Mouse (Mus musculus): ENCODE measurements at regions not wholly inside any gene's neighbourhood (a gene's known extent, or its start where the extent isn't known, plus 50 kb on each side); places are given as distances from the start of the nearest gene placed in this dataset.

DNA sequence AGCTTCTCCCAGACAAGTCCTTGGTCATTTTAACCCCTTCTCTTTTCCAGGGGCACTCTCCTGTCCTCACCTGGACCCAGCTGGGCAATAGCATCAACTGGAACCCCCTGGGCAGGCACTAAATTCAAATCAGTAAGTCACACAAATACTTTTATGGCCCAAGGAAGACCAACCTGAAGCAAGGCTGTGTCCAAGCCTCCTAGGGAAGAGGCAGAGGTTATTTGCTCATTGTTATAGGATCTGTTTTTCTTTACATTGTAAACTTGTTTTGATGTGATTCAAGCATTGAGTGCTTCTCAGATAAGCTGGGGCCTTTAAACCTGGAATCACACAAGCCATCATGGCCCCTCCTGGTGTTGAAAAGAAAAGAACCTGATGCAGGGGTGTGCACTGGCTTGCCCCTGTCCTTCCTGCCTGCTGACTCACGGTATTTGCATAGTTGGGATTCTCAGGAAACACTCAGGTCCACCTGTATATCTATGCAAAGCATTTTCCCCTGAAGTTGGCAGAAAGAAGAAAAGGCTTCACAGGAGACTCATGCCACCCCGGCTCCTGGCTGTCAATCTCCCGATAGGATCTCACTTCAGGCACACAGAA is 114.9 kb upstream of the Kit start:
- ATAC-seq (ENCODE audit: low FRiP score, low read depth), result no peak
- 83% methylated on average over 3 of the region's 3 CpGs for WGBS
- Histone ChIP-seq H3K36me3 (no peaks in the 10 kb centered on the region), H3K4me3 (no peak overlapping the region), H3K27me3 (no peaks in the 10 kb centered on the region), H3K9ac (no peak overlapping the region), H3K27ac (replicated peaks) (no peak overlapping the region), H3K4me1 (replicated peaks) (peaks cover 6% of the 10 kb centered on the region), H3K4me2 (no peak overlapping the region), H3K9me3 (no peaks in the 10 kb centered on the region)

DNA sequence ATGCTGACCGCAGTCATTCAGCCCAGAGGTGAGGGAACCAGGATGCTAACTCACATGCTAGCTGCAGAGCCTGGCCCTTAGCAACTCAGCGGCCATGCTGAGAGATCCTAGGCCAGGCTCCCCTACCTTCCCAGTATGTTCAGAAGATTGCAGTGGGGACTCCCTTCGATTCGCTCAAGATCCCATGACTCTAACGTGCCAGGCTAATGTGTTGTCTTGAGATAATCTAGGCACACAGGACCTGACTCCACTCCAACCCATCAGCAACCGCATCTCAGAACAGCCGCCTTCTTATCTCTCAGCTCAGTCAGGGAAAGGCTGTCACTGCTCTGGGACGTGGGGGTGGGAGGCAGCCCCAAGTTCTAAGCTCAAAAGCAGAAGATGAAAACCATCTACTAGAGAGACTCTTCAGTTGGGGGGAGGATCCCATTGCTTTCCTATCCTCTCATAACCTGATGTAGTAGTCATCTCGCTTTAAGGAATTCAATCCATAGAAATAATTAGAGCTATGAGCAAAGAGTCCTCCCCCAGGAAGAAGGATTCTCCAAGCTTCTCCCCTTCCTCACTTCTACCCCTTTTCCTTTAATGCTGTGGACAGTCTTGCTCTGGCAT is 114.2 kb upstream of the Kit start:
- Histone ChIP-seq H3K36me3 (no peaks in the 10 kb centered on the region), H3K27ac (replicated peaks) (no peak overlapping the region), H3K4me3 (no peak overlapping the region), H3K27me3 (no peaks in the 10 kb centered on the region), H3K9ac (no peak overlapping the region), H3K4me1 (replicated peaks) (no peaks in the 10 kb centered on the region), H3K9me3 (no peaks in the 10 kb centered on the region), H3K4me2 (no peak overlapping the region)
- WGBS, result 90% methylated on average over 9 of the region's 9 CpGs
- no peak for ATAC-seq (ENCODE audit: low FRiP score, low read depth)

DNA sequence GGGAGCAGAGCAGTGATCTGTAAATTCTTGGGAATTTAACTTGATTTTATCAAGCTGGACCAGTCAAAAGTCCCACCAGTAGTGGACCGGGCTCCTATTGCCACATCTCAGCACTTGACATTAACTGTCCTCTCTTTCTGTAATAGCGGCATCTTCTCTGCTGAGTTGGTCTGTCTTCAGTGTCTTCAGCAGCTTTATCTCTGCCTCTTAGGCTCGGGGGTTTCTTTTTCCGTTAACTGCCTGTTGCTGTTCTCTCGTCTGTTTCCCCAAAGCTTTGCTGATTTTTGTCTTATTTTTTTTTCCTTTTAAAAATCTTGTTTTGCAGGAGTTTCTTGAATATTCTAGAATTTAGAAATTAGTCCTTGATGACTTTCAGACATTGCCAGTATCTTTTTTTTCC is 113.3 kb upstream of the Kit start:
- no peaks in the 10 kb centered on the region for H3K36me3 ChIP-seq
- H3K9ac ChIP-seq, result no peak overlapping the region
- 90% methylated on average over 5 of the region's 5 CpGs for WGBS
- no peak overlapping the region for H3K27ac ChIP-seq (replicated peaks)
- no peaks in the 10 kb centered on the region for H3K27me3 ChIP-seq
- H3K4me3 ChIP-seq, result no peak overlapping the region
- H3K4me2 ChIP-seq, result no peak overlapping the region
- H3K9me3 ChIP-seq, result no peaks in the 10 kb centered on the region
- H3K4me1 ChIP-seq (replicated peaks), result no peaks in the 10 kb centered on the region
- no peak for ATAC-seq (ENCODE audit: low FRiP score, low read depth)

DNA sequence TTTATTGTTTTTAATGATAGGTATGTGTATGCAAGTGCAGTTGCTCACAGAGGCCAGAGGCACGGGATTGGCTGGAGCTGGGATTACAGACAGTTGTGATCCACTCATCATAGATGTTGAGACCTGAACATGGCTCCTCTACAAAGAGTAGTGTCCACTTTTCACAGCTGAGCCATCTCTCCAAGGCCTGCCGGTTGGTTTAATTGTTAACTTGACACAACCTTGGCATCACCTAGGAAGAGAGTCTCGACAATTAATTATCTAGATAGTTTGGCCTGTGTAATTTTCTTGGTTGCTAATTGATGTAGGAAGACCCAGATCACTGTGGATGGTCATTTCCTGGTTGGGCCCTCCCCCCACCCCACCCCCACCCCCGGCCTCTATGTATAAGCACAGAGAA is 111.1 kb upstream of the Kit start:
- Histone ChIP-seq H3K4me1 (replicated peaks) (0 out of 2 replicates have a peak, but pooled peaks cover 4% of the 10 kb centered on the region), H3K9me3 (no peaks in the 10 kb centered on the region), H3K27me3 (no peaks in the 10 kb centered on the region), H3K36me3 (no peaks in the 10 kb centered on the region), H3K27ac (replicated peaks) (no peak overlapping the region), H3K4me2 (no peak overlapping the region), H3K4me3 (no peak overlapping the region), H3K9ac (no peak overlapping the region)
- 86% methylated on average over 4 of the region's 4 CpGs for WGBS
- ATAC-seq (ENCODE audit: low FRiP score, low read depth), result no peak

DNA sequence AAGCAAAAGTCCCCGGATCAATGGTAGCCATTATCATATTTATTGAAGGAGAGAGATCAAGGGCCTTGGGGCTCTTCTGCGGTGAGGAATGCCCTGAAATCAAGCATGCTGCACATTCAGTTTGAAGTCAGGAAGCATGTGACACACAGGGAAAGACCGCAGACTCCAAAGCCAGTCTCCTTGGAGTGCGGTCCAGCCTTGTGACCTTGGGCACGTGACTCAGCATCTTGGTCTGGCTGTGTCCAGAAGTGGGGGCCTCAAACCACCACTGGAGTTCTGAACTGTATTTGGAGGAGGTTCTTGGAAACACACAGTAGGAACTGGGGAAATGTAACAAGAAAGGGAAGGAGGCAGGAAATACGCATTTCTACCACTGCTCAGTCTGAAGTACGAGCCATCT is 109.0 kb upstream of the Kit start:
- 85% methylated on average over 7 of the region's 7 CpGs for WGBS

DNA sequence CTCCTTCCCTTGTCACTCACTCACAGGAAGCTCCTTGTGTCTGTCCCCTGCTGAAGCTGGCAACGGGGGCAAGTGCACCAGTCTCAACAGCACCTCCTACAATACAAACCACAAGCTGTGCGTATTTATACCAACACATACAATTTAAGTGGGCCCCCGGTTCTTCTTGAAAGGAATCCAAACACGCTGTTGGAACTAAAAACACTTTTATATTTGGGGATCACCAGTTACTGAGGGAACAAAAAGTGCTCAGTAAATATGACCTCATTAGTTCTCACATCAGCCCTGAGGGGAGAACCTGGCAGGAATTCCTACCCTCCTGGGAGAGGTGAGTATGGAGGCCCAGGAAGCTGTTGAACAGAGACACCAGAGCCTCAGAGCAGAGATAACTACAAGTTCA is 107.8 kb upstream of the Kit start:
- H3K36me3 ChIP-seq, result no peaks in the 10 kb centered on the region

More for the DNA sequence above, 109.0 kb upstream of the Kit start:
- no peak overlapping the region for H3K4me3 ChIP-seq
- 0 out of 2 replicates have a peak, but pooled peaks cover 4% of the 10 kb centered on the region for H3K4me1 ChIP-seq (replicated peaks)
- H3K27ac ChIP-seq (replicated peaks), result no peak overlapping the region
- no peak overlapping the region for H3K4me2 ChIP-seq
- H3K9me3 ChIP-seq, result no peaks in the 10 kb centered on the region
- H3K36me3 ChIP-seq, result no peaks in the 10 kb centered on the region
- ATAC-seq (ENCODE audit: low FRiP score, low read depth), result no peak
- H3K27me3 ChIP-seq, result no peaks in the 10 kb centered on the region
- no peak overlapping the region for H3K9ac ChIP-seq

DNA sequence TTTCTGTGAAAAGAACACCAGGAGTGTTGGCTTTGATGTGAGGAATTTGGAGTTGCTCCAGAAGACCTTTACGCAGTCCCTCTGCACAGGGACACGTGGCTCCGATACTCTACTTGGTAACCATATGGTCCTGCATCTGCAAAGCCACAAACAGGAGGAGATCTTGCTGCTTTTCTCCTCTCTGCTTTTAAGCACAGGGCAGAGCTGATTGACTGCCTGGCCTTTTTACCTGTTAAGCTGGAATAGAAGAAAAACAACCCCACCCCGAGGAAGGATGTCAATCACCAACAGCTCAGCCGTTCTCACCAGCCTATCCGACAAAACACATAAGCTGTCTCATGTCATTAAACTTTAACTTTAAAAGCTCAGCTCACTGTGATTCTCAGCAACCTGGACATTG is 106.8 kb upstream of the Kit start:
- no peak overlapping the region for H3K4me3 ChIP-seq
- 42% methylated on average over 6 of the region's 6 CpGs for WGBS
- H3K36me3 ChIP-seq, result no peaks in the 10 kb centered on the region
- ATAC-seq (ENCODE audit: low FRiP score, low read depth), result no peak
- no peak overlapping the region for H3K4me2 ChIP-seq
- no peak overlapping the region for H3K9ac ChIP-seq
- H3K4me1 ChIP-seq (replicated peaks), result 0 out of 2 replicates have a peak, but pooled peaks cover 4% of the 10 kb centered on the region
- H3K27me3 ChIP-seq, result no peaks in the 10 kb centered on the region
- no peak overlapping the region for H3K27ac ChIP-seq (replicated peaks)
- no peaks in the 10 kb centered on the region for H3K9me3 ChIP-seq

More for the DNA sequence above, 107.8 kb upstream of the Kit start:
- Histone ChIP-seq H3K4me2 (no peak overlapping the region), H3K4me1 (replicated peaks) (0 out of 2 replicates have a peak, but pooled peaks cover 4% of the 10 kb centered on the region), H3K27ac (replicated peaks) (no peak overlapping the region), H3K4me3 (no peak overlapping the region), H3K27me3 (no peaks in the 10 kb centered on the region), H3K9ac (no peak overlapping the region), H3K9me3 (no peaks in the 10 kb centered on the region)
- no peak for ATAC-seq (ENCODE audit: low FRiP score, low read depth)
- WGBS, result 73% methylated on average over 4 of the region's 4 CpGs

DNA sequence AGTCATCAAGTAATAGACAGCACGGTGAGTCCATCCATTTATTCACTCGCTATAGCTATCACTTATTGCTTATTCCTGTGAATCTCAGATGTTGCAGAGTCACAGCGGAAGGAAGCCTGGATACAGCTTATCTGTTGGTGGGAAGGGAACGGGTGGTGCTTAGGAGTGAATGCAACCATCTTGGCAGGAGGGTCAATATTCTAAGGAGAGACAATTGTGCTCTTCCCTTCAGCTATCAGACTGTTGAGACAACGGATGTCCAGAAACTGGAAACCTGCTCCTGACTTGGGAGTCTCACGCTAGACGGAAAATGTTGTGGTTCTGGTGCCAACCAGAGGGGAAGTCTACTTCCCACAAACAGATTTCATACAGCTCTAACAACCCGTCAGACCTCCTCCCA is 103.7 kb upstream of the Kit start:
- H3K36me3 ChIP-seq, result no peaks in the 10 kb centered on the region
- WGBS, result 94% methylated on average over 8 of the region's 8 CpGs
- H3K4me3 ChIP-seq, result no peak overlapping the region
- ATAC-seq (ENCODE audit: low FRiP score, low read depth), result no peak
- no peak overlapping the region for H3K4me2 ChIP-seq
- H3K27me3 ChIP-seq, result no peaks in the 10 kb centered on the region
- no peak overlapping the region for H3K9ac ChIP-seq
- H3K9me3 ChIP-seq, result no peaks in the 10 kb centered on the region
- H3K27ac ChIP-seq (replicated peaks), result no peak overlapping the region
- H3K4me1 ChIP-seq (replicated peaks), result 0 out of 2 replicates have a peak, but pooled peaks cover 4% of the 10 kb centered on the region

DNA sequence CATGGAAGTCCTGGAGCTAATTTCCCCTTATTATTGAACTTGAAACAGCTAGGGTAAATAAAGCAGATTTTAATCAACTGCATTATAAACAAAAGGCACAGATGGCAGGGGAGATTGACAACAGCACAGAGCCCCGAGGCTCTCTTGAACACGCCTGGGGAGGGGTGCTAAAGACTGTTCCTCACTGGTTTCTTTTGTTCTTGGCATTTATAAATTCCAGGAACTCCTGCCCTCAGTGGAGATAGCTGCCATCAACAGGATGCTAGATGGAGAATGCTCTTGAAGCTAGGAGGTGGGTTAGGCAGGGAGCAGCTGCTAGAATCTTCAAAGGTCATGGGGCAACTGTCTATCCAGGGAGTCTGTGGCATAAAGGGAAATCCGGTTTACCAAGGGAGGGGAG is 102.2 kb upstream of the Kit start:
- no peak overlapping the region for H3K4me3 ChIP-seq
- no peaks in the 10 kb centered on the region for H3K9me3 ChIP-seq
- no peak overlapping the region for H3K4me2 ChIP-seq
- H3K27me3 ChIP-seq, result no peaks in the 10 kb centered on the region
- no peak overlapping the region for H3K9ac ChIP-seq
- no peaks in the 10 kb centered on the region for H3K36me3 ChIP-seq
- ATAC-seq (ENCODE audit: low FRiP score, low read depth), result no peak
- WGBS, result 25% methylated on average over 3 of the region's 3 CpGs
- no peak overlapping the region for H3K27ac ChIP-seq (replicated peaks)
- H3K4me1 ChIP-seq (replicated peaks), result no peaks in the 10 kb centered on the region

DNA sequence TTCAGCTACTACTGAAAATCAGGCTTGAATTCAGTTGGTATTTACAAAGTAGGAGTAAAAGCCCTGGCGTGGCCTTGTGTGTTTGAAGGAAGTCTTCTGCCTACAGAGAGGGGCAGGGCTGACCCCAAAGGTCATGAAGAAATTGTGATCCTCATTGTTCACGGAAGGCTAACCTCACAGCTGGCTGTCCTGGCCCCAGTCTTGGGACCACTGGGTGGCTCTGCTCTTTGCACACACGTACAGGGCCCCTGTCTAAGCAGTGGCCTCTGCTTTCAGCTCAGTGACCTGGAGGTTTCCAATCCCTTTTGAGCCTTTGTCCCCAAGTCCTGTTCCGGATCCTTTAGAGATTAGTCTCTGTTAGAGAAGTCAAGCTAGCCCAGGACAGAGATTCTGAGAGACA is 99.3 kb upstream of the Kit start:
- Histone ChIP-seq H3K4me1 (replicated peaks) (no peaks in the 10 kb centered on the region), H3K36me3 (no peaks in the 10 kb centered on the region), H3K9me3 (no peaks in the 10 kb centered on the region), H3K27me3 (no peaks in the 10 kb centered on the region), H3K4me3 (no peak overlapping the region), H3K4me2 (no peak overlapping the region), H3K27ac (replicated peaks) (no peak overlapping the region), H3K9ac (no peak overlapping the region)
- ATAC-seq (ENCODE audit: low FRiP score, low read depth), result no peak
- 17% methylated on average over 4 of the region's 4 CpGs for WGBS

DNA sequence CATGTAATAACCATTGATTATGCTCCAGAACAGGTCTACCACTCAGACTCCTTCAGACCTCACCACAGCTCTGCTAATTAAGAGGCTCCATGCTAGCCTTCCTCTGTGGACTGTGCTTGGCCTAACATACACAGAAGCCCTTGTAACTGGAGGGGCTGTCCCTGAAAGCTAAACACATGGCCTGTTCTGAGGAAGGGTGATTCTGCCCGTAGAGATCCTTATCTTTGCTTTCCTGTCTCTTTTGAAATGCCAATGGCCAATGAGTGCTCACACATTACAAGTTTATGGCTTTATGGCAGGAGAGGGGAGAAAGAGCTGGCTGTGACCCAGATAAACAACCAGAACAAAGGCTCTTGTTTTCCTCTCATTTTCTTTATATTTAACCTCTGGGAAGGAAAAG is 96.2 kb upstream of the Kit start:
- 26% methylated on average over 1 of the region's 1 CpGs for WGBS
- Histone ChIP-seq H3K4me2 (no peak overlapping the region), H3K4me3 (no peak overlapping the region), H3K36me3 (no peaks in the 10 kb centered on the region), H3K27ac (replicated peaks) (no peak overlapping the region), H3K9ac (no peak overlapping the region), H3K9me3 (no peaks in the 10 kb centered on the region), H3K4me1 (replicated peaks) (no peaks in the 10 kb centered on the region), H3K27me3 (no peaks in the 10 kb centered on the region)
- ATAC-seq (ENCODE audit: low FRiP score, low read depth), result no peak

DNA sequence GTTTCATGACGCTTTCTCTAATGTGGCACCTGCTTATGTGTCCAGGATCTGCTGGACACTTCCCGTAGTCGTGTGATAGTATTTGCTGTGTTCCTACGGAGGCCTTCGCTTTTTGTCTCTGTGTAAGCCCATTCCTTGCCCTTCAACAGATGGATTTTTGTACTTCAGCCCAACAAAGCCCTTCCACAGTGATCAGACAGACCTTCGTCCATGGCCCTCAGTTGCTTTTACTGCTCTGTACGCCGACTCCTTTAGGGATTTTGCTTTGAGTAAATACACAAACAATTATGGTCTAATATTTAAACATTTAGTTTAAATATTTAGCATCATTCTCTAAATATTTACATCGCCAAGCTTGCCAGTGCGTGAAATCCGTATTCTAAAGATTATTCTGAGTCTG is 95.6 kb upstream of the Kit start:
- Histone ChIP-seq H3K36me3 (no peaks in the 10 kb centered on the region), H3K9ac (no peak overlapping the region), H3K27ac (replicated peaks) (no peak overlapping the region), H3K9me3 (no peaks in the 10 kb centered on the region), H3K27me3 (no peaks in the 10 kb centered on the region), H3K4me3 (no peak overlapping the region), H3K4me2 (no peak overlapping the region), H3K4me1 (replicated peaks) (no peaks in the 10 kb centered on the region)
- ATAC-seq (ENCODE audit: low FRiP score, low read depth), result no peak
- 85% methylated on average over 11 of the region's 11 CpGs for WGBS

DNA sequence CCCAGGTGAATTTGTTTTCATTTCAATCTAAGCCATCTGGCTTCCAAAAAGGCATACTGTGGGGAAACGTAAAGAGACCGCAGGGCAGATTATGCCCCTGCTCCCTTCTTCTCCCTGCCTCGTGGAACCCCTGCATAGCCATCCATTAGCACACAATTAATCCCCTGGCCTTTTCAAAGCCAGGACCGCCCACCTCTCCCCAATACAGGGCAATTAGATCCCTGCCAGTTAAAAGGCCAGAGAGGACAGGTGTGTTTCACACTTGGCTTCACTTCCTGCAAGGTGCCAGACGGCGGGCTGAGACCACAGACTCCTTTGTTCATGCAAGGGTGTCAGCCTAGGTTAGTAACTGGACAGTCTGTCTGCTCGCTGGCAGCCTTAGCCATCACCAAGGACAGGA is 93.1 kb upstream of the Kit start:
- no peak overlapping the region for H3K4me2 ChIP-seq
- no peak overlapping the region for H3K4me3 ChIP-seq
- no peak overlapping the region for H3K9ac ChIP-seq
- no peaks in the 10 kb centered on the region for H3K4me1 ChIP-seq (replicated peaks)
- no peak for ATAC-seq (ENCODE audit: low FRiP score, low read depth)
- H3K9me3 ChIP-seq, result no peaks in the 10 kb centered on the region
- no peaks in the 10 kb centered on the region for H3K27me3 ChIP-seq
- no peak overlapping the region for H3K27ac ChIP-seq (replicated peaks)
- WGBS, result 26% methylated on average over 7 of the region's 7 CpGs
- H3K36me3 ChIP-seq, result no peaks in the 10 kb centered on the region

Data from hindbrain, embryonic 15.5 days (tissue).